Mouse (Mus musculus) forebrain, postnatal 0 days (tissue): ENCODE measurements around the gene Palm2. TPM values are rescaled to one million over a fixed set of nuclear protein-coding genes. Genes with fewer than 3 reads are reported as not detected.
A peak's percentile ranks its signal among the peaks of the same experiment; 100 is the strongest.

Source experiments
- ATAC-seq: fragments of 200-750 bp; cut with Nextera tagmentation; 2 replicates; pipeline ENCODE4 v1.8.0; 2017; ENCODE audit warnings: mild to moderate bottlenecking, moderate library complexity
- DNase-seq: peaks from one replicate; pipeline ENCODE4 v3.0.0-alpha.2; 2015
- H3K27ac ChIP-seq: fragments of 300-500 bp; sonication (generic); 2 replicates; pipeline ENCODE4 v1.5.1; 2014; ENCODE audit warnings: low read depth, mild to moderate bottlenecking, antibody characterized with exemption, low read length, moderate library complexity, mixed read lengths
- H3K27me3 ChIP-seq: fragments of 300-500 bp; sonication (generic); 2 replicates; pipeline ENCODE4 v1.6.1; 2014; ENCODE audit warnings: mild to moderate bottlenecking, low read length, mixed read lengths; ENCODE audit not compliant: insufficient read depth
- H3K36me3 ChIP-seq: fragments of 300-500 bp; sonication (generic); 2 replicates; pipeline ENCODE4 v1.6.1; 2014; ENCODE audit warnings: mild to moderate bottlenecking, moderate library complexity; ENCODE audit not compliant: insufficient read depth
- H3K4me1 ChIP-seq: fragments of 300-500 bp; sonication (generic); 2 replicates; pipeline ENCODE4 v1.6.1; 2014; ENCODE audit warnings: antibody characterized with exemption; ENCODE audit not compliant: insufficient read depth
- H3K4me2 ChIP-seq: fragments of 300-500 bp; sonication (generic); 2 replicates; pipeline ENCODE4 v1.6.1; 2014; ENCODE audit warnings: low read depth, mild to moderate bottlenecking, moderate library complexity
- H3K4me3 ChIP-seq: fragments of 300-500 bp; sonication (generic); 2 replicates; pipeline ENCODE4 v1.5.1; 2014; ENCODE audit warnings: low read depth, low read length, mixed read lengths
- H3K9ac ChIP-seq: fragments of 300-500 bp; sonication (generic); 2 replicates; pipeline ENCODE4 v1.6.1; 2014; ENCODE audit warnings: mild to moderate bottlenecking
- H3K9me3 ChIP-seq: fragments of 300-500 bp; sonication (generic); 2 replicates; pipeline ENCODE4 v1.6.1; 2016; ENCODE audit warnings: low read length
- CTCF ChIP-seq: sonication (generic); IDR thresholded peaks from 2 replicates; pipeline ENCODE4 v1.5.1; 2016; ENCODE audit warnings: antibody characterized with exemption, control low read depth, low read depth
- WGBS: fragments of 180-500 bp; shearing (Covaris S2); extraction: QIAGEN DNeasy Blood & Tissue Kit; methylation state at CpG from one replicate; pipeline ENCODE4 v1.1.7; 2014; 5-methylcytosine and 5-hydroxymethylcytosine counted together
- polyA plus RNA-seq: library from polyadenylated mRNA; unstranded; fragments of >200 nt; fragmentation: Nextera tagmentation; extraction: Ambion mirVana; gene quantifications from 2 replicates; pipeline ENCODE4 v1.2.1, GENCODE M21; 2015
- total RNA-seq: library from RNA; depleted of rRNA; stranded (reverse); fragments of >200 nt; gene quantifications from 2 replicates; pipeline ENCODE4 v1.2.3, GENCODE M21; 2014

Gene Palm2
- total and polyA plus RNA-seq, 2 experiments from 2014 or later: 16.9 to 21.1 TPM

GRCm38 (mm10) chr4:57528296-57528695, 94.2 kb downstream of the Palm2 start:
- no peak for ATAC-seq
- no peaks in the 10 kb centered on the region for H3K4me1 ChIP-seq
- H3K27ac ChIP-seq: no peak overlapping the region
- H3K9ac ChIP-seq: no peak overlapping the region
- no peaks in the 10 kb centered on the region for H3K36me3 ChIP-seq
- TF ChIP-seq CTCF: no peak
- DNase-seq: no peak
- no peak overlapping the region for H3K4me3 ChIP-seq
- H3K9me3 ChIP-seq: no peaks in the 10 kb centered on the region
- no peak overlapping the region for H3K4me2 ChIP-seq
- no peaks in the 10 kb centered on the region for H3K27me3 ChIP-seq

DNA sequence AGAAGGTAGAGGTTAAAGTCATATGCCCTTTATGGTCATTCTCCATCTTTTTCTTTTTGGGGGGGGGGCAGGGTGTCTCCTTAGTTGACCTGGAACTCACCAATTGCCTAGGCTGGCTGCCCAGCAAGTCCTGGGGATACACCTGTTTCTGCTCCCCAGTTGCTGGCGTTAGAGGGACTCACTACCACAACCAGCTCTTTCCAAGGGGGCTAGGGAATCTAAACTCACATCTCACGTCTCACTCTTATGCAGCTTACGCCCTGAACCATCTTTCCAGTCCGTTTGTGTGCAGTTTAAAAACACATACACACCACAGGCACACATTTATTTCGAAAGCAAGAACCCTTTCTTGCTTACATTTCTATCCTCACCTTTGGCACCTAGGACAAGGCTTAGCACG, 99.6 kb downstream of the Palm2 start:
- no peaks in the 10 kb centered on the region for H3K4me1 ChIP-seq
- H3K4me3 ChIP-seq: no peak overlapping the region
- no peak for ATAC-seq
- no peak overlapping the region for H3K27ac ChIP-seq
- H3K27me3 ChIP-seq: no peaks in the 10 kb centered on the region
- H3K9ac ChIP-seq: no peak overlapping the region
- H3K4me2 ChIP-seq: no peak overlapping the region
- H3K36me3 ChIP-seq: no peaks in the 10 kb centered on the region
- 83% methylated on average over 6 of the region's 6 CpGs for WGBS
- DNase-seq: no peak
- no peak for TF ChIP-seq CTCF
- no peaks in the 10 kb centered on the region for H3K9me3 ChIP-seq

GRCm38 (mm10) chr4:57534232-57534631, 100.2 kb downstream of the Palm2 start:
- H3K36me3 ChIP-seq: no peaks in the 10 kb centered on the region
- DNase-seq (no peak), ATAC-seq (no peak)
- H3K4me2 ChIP-seq: no peak overlapping the region
- no peaks in the 10 kb centered on the region for H3K4me1 ChIP-seq
- H3K9me3 ChIP-seq: no peaks in the 10 kb centered on the region
- no peak overlapping the region for H3K4me3 ChIP-seq
- 66% methylated on average over 6 of the region's 6 CpGs for WGBS
- no peak overlapping the region for H3K9ac ChIP-seq
- no peak overlapping the region for H3K27ac ChIP-seq
- H3K27me3 ChIP-seq: no peaks in the 10 kb centered on the region
- no peak for TF ChIP-seq CTCF

- ATAC-seq: no peak
- TF ChIP-seq CTCF: 0 out of 2 replicates have a peak, but pooled peaks have one; percentile 15
- Histone ChIP-seq H3K4me3 (no peak overlapping the region), H3K36me3 (no peaks in the 10 kb centered on the region), H3K27ac (no peak overlapping the region), H3K4me1 (no peaks in the 10 kb centered on the region), H3K9me3 (no peaks in the 10 kb centered on the region), H3K4me2 (no peak overlapping the region), H3K9ac (no peak overlapping the region), H3K27me3 (no peaks in the 10 kb centered on the region)
- WGBS: 88% methylated on average over 4 of the region's 4 CpGs
- DNase-seq: no peak
Observed at GRCm38 (mm10) chr4:57535087-57535486, 101.0 kb downstream of the Palm2 start.

- ATAC-seq (no peak), DNase-seq (no peak)
- no peak overlapping the region for H3K27ac ChIP-seq
- no peak overlapping the region for H3K4me3 ChIP-seq
- 15% methylated on average over 4 of the region's 4 CpGs for WGBS
- no peaks in the 10 kb centered on the region for H3K27me3 ChIP-seq
- no peak overlapping the region for H3K4me2 ChIP-seq
- no peak overlapping the region for H3K9ac ChIP-seq
- H3K36me3 ChIP-seq: no peaks in the 10 kb centered on the region
- H3K4me1 ChIP-seq: no peaks in the 10 kb centered on the region
- no peaks in the 10 kb centered on the region for H3K9me3 ChIP-seq
- TF ChIP-seq CTCF: no peak
Observed at GRCm38 (mm10) chr4:57538029-57538688, 104.1 kb downstream of the Palm2 start.

GRCm38 (mm10) chr4:57543692-57544256, 109.7 kb downstream of the Palm2 start:
- TF ChIP-seq CTCF: no peak

DNA sequence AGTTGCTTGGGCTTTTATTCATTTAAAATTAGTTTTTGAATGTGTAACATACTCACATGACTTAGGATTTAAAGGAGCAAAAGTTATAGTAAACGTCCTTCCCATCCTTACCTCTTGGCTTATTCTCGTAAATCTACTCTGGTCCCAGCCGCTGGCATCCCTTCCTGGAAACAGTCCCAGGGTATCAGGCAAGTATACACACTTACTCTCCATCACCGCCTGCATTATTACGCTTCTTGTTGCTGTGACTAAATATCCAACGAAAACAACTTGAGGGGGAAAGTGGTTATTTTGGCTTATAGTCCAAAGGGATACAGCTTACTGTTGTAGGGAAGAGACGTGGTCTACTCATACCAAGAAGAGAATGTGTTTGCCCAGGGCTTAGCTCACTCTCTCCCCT, 113.7 kb downstream of the Palm2 start:
- Histone ChIP-seq H3K27me3 (no peaks in the 10 kb centered on the region), H3K4me2 (no peak overlapping the region), H3K4me3 (no peak overlapping the region), H3K4me1 (no peaks in the 10 kb centered on the region), H3K36me3 (no peaks in the 10 kb centered on the region), H3K9ac (no peak overlapping the region), H3K9me3 (no peaks in the 10 kb centered on the region), H3K27ac (no peak overlapping the region)
- no peak for TF ChIP-seq CTCF
- 70% methylated on average over 7 of the region's 7 CpGs for WGBS
- ATAC-seq: no peak
- no peak for DNase-seq

More at GRCm38 (mm10) chr4:57543692-57544256, 109.7 kb downstream of the Palm2 start:
- DNase-seq: peak; percentile 18
- no peaks in the 10 kb centered on the region for H3K4me1 ChIP-seq
- H3K4me3 ChIP-seq: no peak overlapping the region
- no peaks in the 10 kb centered on the region for H3K36me3 ChIP-seq
- H3K27ac ChIP-seq: no peak overlapping the region
- H3K4me2 ChIP-seq: no peak overlapping the region
- H3K9me3 ChIP-seq: no peaks in the 10 kb centered on the region
- peak; percentile 36 for ATAC-seq
- H3K9ac ChIP-seq: no peak overlapping the region
- no peaks in the 10 kb centered on the region for H3K27me3 ChIP-seq
- WGBS: 2% methylated on average over 6 of the region's 6 CpGs
